Mouse (Mus musculus) C2C12 (cell line): ENCODE data around the gene Lingo2. TPM values are rescaled to one million over a fixed set of nuclear protein-coding genes. Genes with fewer than 3 reads are reported as not detected.

Experiments used
- H3K27me3 ChIP-seq: one replicate; pipeline ENCODE4 v1.6.1; 2011; ENCODE audit not compliant: control insufficient read depth, insufficient read depth, insufficient read length
- H3K36me3 ChIP-seq: one replicate; pipeline ENCODE4 v1.6.1; 2011; ENCODE audit not compliant: control insufficient read depth, insufficient read depth
- H3K4me3 ChIP-seq: one replicate; pipeline ENCODE4 v1.5.1; 2011; ENCODE audit warnings: mild to moderate bottlenecking, control low read depth; ENCODE audit not compliant: poor library complexity, insufficient read depth, severe bottlenecking
- H3K79me2 ChIP-seq: one replicate; pipeline ENCODE4 v1.6.1; 2011; ENCODE audit not compliant: control insufficient read depth, insufficient read depth
- H3K79me3 ChIP-seq: one replicate; pipeline ENCODE4 v1.6.1; 2011; ENCODE audit warnings: low read depth, control low read depth
- H3ac ChIP-seq: one replicate; pipeline ENCODE3; 2011; ENCODE audit warnings: low read depth; ENCODE audit not compliant: control insufficient read depth, insufficient read length
- CEBPB ChIP-seq: IDR thresholded peaks from one replicate; pipeline ENCODE4 v1.6.1; 2011; ENCODE audit warnings: low read depth, mild to moderate bottlenecking, control low read depth, moderate library complexity
- CTCF ChIP-seq: IDR thresholded peaks from one replicate; pipeline ENCODE4 v1.5.1; 2011; ENCODE audit not compliant: control insufficient read depth, insufficient read depth, insufficient read length
- FOSL1 ChIP-seq: IDR thresholded peaks from one replicate; pipeline ENCODE4 v1.8.0; 2011; ENCODE audit warnings: mild to moderate bottlenecking, low read length; ENCODE audit not compliant: poor library complexity, insufficient read depth, severe bottlenecking
- MAX ChIP-seq: IDR thresholded peaks from one replicate; pipeline ENCODE4 v1.6.1; 2011; ENCODE audit warnings: mild to moderate bottlenecking, control low read depth
- MYOD1 ChIP-seq: IDR thresholded peaks from one replicate; pipeline ENCODE4 v1.6.1; 2011; ENCODE audit warnings: low read depth; ENCODE audit not compliant: control insufficient read depth, insufficient read length
- MYOG ChIP-seq: IDR thresholded peaks from one replicate; pipeline ENCODE4 v1.6.1; 2011; ENCODE audit not compliant: control insufficient read depth, insufficient read length; ENCODE audit errors: extremely low read depth
- USF1 ChIP-seq: IDR thresholded peaks from one replicate; pipeline ENCODE4 v1.6.1; 2011; ENCODE audit warnings: low read depth, mild to moderate bottlenecking, control low read depth, moderate library complexity
- long read RNA-seq, 2 experiments: library from polyadenylated mRNA; unstranded; transcript quantifications; one replicate each; pipeline ENCODE4 v2.0.0; 2019 to 2020
- polyA plus RNA-seq: library from polyadenylated mRNA; unstranded; fragments of >200 nt; fragmentation: generic; extraction: Trizol; gene quantifications from one replicate; pipeline ENCODE4 v1.2.1, GENCODE M21; 2012; ENCODE audit warnings: missing spikeins

The Lingo2 gene
- 0.05 TPM for polyA plus RNA-seq
- long read RNA-seq, experiment 1, partial matches to known transcripts = 0 of 2 reads
- long read RNA-seq, experiment 1, other reads (novel, unspliced or antisense) = 2 of 2 reads
- long read RNA-seq, experiment 2, partial matches to known transcripts = 0 of 7 reads
- long read RNA-seq, experiment 2, other reads (novel, unspliced or antisense) = 7 of 7 reads

GRCm38 (mm10) chr4:36951150-36951954, at the start of gene Lingo2:
TSS of gene Lingo2 (minus strand) at chr4:36951747.
- no peaks in the 10 kb centered on the region for H3K36me3 ChIP-seq
- no peak within 1 kb of the TSS for H3K4me3 ChIP-seq
- H3ac ChIP-seq = peak within 1 kb of the TSS; percentile 44
- H3K79me2 ChIP-seq = no peaks in the 10 kb centered on the region
- H3K27me3 ChIP-seq = no peaks in the 10 kb centered on the region
- no peaks in the 10 kb centered on the region for H3K79me3 ChIP-seq
- TF ChIP-seq FOSL1 (no peak), CEBPB (no peak), CTCF (no peak), MAX (no peak), MYOG (no peak), MYOD1 (no peak), USF1 (no peak)

GRCm38 (mm10) chr4:36973358-36973757, 21.8 kb upstream of the Lingo2 start:
- Histone ChIP-seq H3K79me2 (no peaks in the 10 kb centered on the region), H3K27me3 (no peaks in the 10 kb centered on the region), H3K4me3 (no peak overlapping the region), H3K36me3 (no peaks in the 10 kb centered on the region), H3ac (no peak overlapping the region), H3K79me3 (no peaks in the 10 kb centered on the region)
- TF ChIP-seq MYOD1 (no peak), MYOG (no peak), CTCF (no peak), CEBPB (no peak), FOSL1 (no peak), MAX (no peak), USF1 (no peak)

- Histone ChIP-seq H3K79me2 (no peaks in the 10 kb centered on the region), H3ac (no peak overlapping the region), H3K36me3 (no peaks in the 10 kb centered on the region), H3K79me3 (no peaks in the 10 kb centered on the region), H3K27me3 (no peaks in the 10 kb centered on the region), H3K4me3 (no peak overlapping the region)
- no peak for TF ChIP-seq CTCF
Observed at GRCm38 (mm10) chr4:36952431-36953429, 1.2 kb upstream of the Lingo2 start.

- H3K36me3 ChIP-seq = no peaks in the 10 kb centered on the region
- H3K4me3 ChIP-seq = no peak overlapping the region
- H3K27me3 ChIP-seq = no peaks in the 10 kb centered on the region
- TF ChIP-seq FOSL1 = no peak
- no peak for TF ChIP-seq MYOG
- no peak for TF ChIP-seq CTCF
- TF ChIP-seq MAX = no peak
- TF ChIP-seq MYOD1 = no peak
- TF ChIP-seq USF1 = no peak
- TF ChIP-seq CEBPB = no peak
- H3K79me3 ChIP-seq = no peaks in the 10 kb centered on the region
- H3K79me2 ChIP-seq = no peaks in the 10 kb centered on the region
- H3ac ChIP-seq = no peak overlapping the region
Observed at GRCm38 (mm10) chr4:36951955-36952215, 338 bp upstream of the Lingo2 start.

- TF ChIP-seq MAX = no peak
- TF ChIP-seq FOSL1 = no peak
- no peak for TF ChIP-seq CEBPB
- no peak for TF ChIP-seq MYOD1
- no peak for TF ChIP-seq CTCF
- Histone ChIP-seq H3K4me3 (no peak overlapping the region), H3K27me3 (no peaks in the 10 kb centered on the region)
Observed at GRCm38 (mm10) chr4:36950790-36951149, 777 bp downstream of the Lingo2 start.

More at GRCm38 (mm10) chr4:36950790-36951149, 777 bp downstream of the Lingo2 start:
- no peaks in the 10 kb centered on the region for H3K79me2 ChIP-seq
- no peaks in the 10 kb centered on the region for H3K36me3 ChIP-seq
- H3ac ChIP-seq = no peak overlapping the region
- H3K79me3 ChIP-seq = no peaks in the 10 kb centered on the region
